7 mouse cellular contexts compared by ENCODE assay signal in the genomic region with DNA sequence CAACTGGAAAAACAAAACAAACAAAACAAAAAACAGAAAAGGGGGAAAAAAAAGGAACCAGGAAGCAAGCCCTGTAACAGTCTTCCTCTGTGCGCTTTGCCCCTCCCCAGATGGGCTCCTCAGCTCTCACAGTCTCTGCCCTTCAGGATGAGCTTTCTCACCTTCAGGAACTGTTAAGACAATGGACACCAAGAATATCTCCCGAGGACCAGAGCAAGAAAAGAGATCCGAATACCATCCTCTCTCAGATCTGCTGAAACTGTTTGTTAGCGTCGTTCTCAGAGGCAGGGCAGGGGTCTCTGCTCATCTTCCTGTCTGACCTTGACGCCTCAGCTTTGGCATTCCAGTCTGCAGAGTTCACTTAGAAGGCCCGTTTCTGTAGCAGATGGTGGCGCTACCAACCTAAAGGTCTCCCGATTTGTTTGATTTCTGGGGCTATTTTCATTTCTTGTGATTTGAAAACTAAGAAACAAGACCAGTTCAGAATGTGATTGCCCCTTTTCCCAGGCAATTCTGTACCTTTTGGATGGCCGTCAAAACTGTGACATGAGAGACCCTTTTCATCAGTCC. TPM values are rescaled to one million over a fixed set of nuclear protein-coding genes. Genes with fewer than 3 reads are reported as not detected.
DNase-seq lines count a peak whose midpoint lies in the region; ATAC-seq and TF ChIP-seq lines count a peak whose summit lies in the region.

No protein-coding gene starts in this region.

- no peaks in the 10 kb centered on the region for H3K27me3 ChIP-seq in lung, postnatal 0 days (replicated peaks; ENCODE audit: insufficient read depth, low read length)
- H3K27me3 ChIP-seq in forebrain, embryonic 11.5 days (ENCODE audit: control insufficient read depth, insufficient read depth, low read length): no peaks in the 10 kb centered on the region
- no peaks in the 10 kb centered on the region for H3K27me3 ChIP-seq in liver, embryonic 11.5 days (replicated peaks; ENCODE audit: control insufficient read depth, insufficient read depth, low read length)

- H3K4me3 ChIP-seq in lung, postnatal 0 days (ENCODE audit: low read depth, low read length): peak overlapping the region; percentile 81; the same call in 1 of the 2 replicates
- peak overlapping the region; percentile 74 for H3K4me3 ChIP-seq in forebrain, embryonic 11.5 days (ENCODE audit: low read depth, low read length)
- H3K4me3 ChIP-seq in liver, embryonic 11.5 days (ENCODE audit: low read depth, low read length): peak overlapping the region; percentile 87

- 0 out of 2 replicates have a peak, but pooled peaks cover 6% of the 10 kb centered on the region for H3K36me3 ChIP-seq in lung, postnatal 0 days (ENCODE audit: insufficient read depth, low read length)
- H3K36me3 ChIP-seq in forebrain, embryonic 11.5 days (ENCODE audit: control insufficient read depth, insufficient read depth, low read length): no peaks in the 10 kb centered on the region; the same call in 1 of the 2 replicates
- H3K36me3 ChIP-seq in liver, embryonic 11.5 days (ENCODE audit: control insufficient read depth, insufficient read depth, low read length): peaks cover 22% of the 10 kb centered on the region

- whole genome bisulfite sequencing in lung, postnatal 0 days: 42% methylated on average over 10 of the region's 10 CpGs
- WGBS in forebrain, embryonic 11.5 days: 83% methylated on average over 10 of the region's 10 CpGs
- WGBS in liver, embryonic 11.5 days: 51% methylated on average over 10 of the region's 10 CpGs

- TF ChIP-seq EP300 in lung, postnatal 0 days (IDR thresholded peaks at IDR 0.05): no peak

- no peak for TF ChIP-seq CTCF in lung, postnatal 0 days (IDR thresholded peaks at IDR 0.05)

- no peak for ATAC-seq in lung, postnatal 0 days
- no peak for ATAC-seq in forebrain, embryonic 11.5 days (replicated peaks; ENCODE audit: low FRiP score)
- no peak for ATAC-seq in liver, embryonic 11.5 days (replicated peaks; ENCODE audit: low FRiP score)

- H3K4me1 ChIP-seq in lung, postnatal 0 days (ENCODE audit: insufficient read depth, low read depth, low read length): peaks cover 19% of the 10 kb centered on the region; the same call in 1 of the 2 replicates
- H3K4me1 ChIP-seq in forebrain, embryonic 11.5 days (replicated peaks; ENCODE audit: control insufficient read depth, insufficient read depth, low read length): peaks cover 9% of the 10 kb centered on the region
- H3K4me1 ChIP-seq in liver, embryonic 11.5 days (replicated peaks; ENCODE audit: control insufficient read depth, insufficient read depth, low read length): peaks cover 19% of the 10 kb centered on the region

- no peaks in the 10 kb centered on the region for H3K9me3 ChIP-seq in lung, postnatal 0 days (ENCODE audit: low read length)
- H3K9me3 ChIP-seq in forebrain, embryonic 11.5 days (ENCODE audit: control insufficient read depth, low read length): no peaks in the 10 kb centered on the region
- H3K9me3 ChIP-seq in liver, embryonic 11.5 days (ENCODE audit: control insufficient read depth, low read length): no peaks in the 10 kb centered on the region

- H3K27ac ChIP-seq in lung, postnatal 0 days (ENCODE audit: low read length): peak overlapping the region; percentile 99
- H3K27ac ChIP-seq in forebrain, embryonic 11.5 days (ENCODE audit: low read depth, low read length): peak overlapping the region; percentile 97; the same call in 1 of the 2 replicates
- H3K27ac ChIP-seq in liver, embryonic 11.5 days (ENCODE audit: low read depth, low read length): peak overlapping the region; percentile 95; the same call in 1 of the 2 replicates

- peak overlapping the region; percentile 87 for H3K4me2 ChIP-seq in lung, postnatal 0 days (replicated peaks; ENCODE audit: low read depth, low read length)
- H3K4me2 ChIP-seq in forebrain, embryonic 11.5 days (ENCODE audit: low read depth, low read length, severe bottlenecking): peak overlapping the region; percentile 87
- H3K4me2 ChIP-seq in liver, embryonic 11.5 days: peak overlapping the region; percentile 95

- 0 out of 2 replicates have a peak overlapping the region, but pooled peaks have one; percentile 5 for H3K9ac ChIP-seq in lung, postnatal 0 days (replicated peaks; ENCODE audit: low read depth)
- H3K9ac ChIP-seq in forebrain, embryonic 11.5 days (ENCODE audit: low read length): peak overlapping the region; percentile 96
- H3K9ac ChIP-seq in liver, embryonic 11.5 days (ENCODE audit: low read depth, low read length): peak overlapping the region; percentile 96

- DNase-seq in lung, postnatal 0 days (ENCODE audit: low spot score): peak; percentile 27
- no peak for DNase-seq in lung, postnatal 36 days
- DNase-seq in forebrain, embryonic 11.5 days (ENCODE audit: low spot score): no peak
- no peak for DNase-seq in liver, embryonic 11.5 days (ENCODE audit: low spot score)
- DNase-seq in thymus, postnatal 25 days: peak; percentile 42
- no peak for DNase-seq in spleen, postnatal 14 days (ENCODE audit: low spot score in 2 of 2)
- DNase-seq in adrenal gland, postnatal 25 days: no peak

RNA-seq across cellular contexts. Expression of a gene that starts 1.1 kb away (rescaled TPM):
- polyA plus RNA-seq in lung, postnatal 0 days (2015; fragmentation: Nextera tagmentation; extraction: Ambion mirVana): 64.4 and 68.4 TPM in 2 replicates
- polyA plus RNA-seq in forebrain, embryonic 11.5 days (2014; fragmentation: Nextera tagmentation; extraction: Ambion mirVana): 230 and 253 TPM in 2 replicates
- polyA plus RNA-seq in liver, embryonic 11.5 days (2014; fragmentation: Nextera tagmentation; extraction: Ambion mirVana): 220 and 243 TPM in 2 replicates
- 55.3 and 58.9 TPM in 2 replicates for total RNA-seq in adrenal gland, postnatal 25 days (2021)

RNA-seq across cellular contexts. Expression of a gene that starts 9.3 kb away (rescaled TPM):
- 7.5 and 11.3 TPM in 2 replicates for polyA plus RNA-seq in lung, postnatal 0 days (2015; fragmentation: Nextera tagmentation; extraction: Ambion mirVana)
- 13.6 and 16.6 TPM in 2 replicates for polyA plus RNA-seq in forebrain, embryonic 11.5 days (2014; fragmentation: Nextera tagmentation; extraction: Ambion mirVana)
- polyA plus RNA-seq in liver, embryonic 11.5 days (2014; fragmentation: Nextera tagmentation; extraction: Ambion mirVana): 6.8 and 8.8 TPM in 2 replicates
- 16.3 and 27.0 TPM in 2 replicates for total RNA-seq in adrenal gland, postnatal 25 days (2021)

RNA-seq across cellular contexts. Expression of a gene that starts 9.9 kb away (rescaled TPM):
- 1.9 and 2.2 TPM in 2 replicates for polyA plus RNA-seq in lung, postnatal 0 days (2015; fragmentation: Nextera tagmentation; extraction: Ambion mirVana)
- 8.2 and 9.0 TPM in 2 replicates for polyA plus RNA-seq in forebrain, embryonic 11.5 days (2014; fragmentation: Nextera tagmentation; extraction: Ambion mirVana)
- 3.5 and 4.3 TPM in 2 replicates for polyA plus RNA-seq in liver, embryonic 11.5 days (2014; fragmentation: Nextera tagmentation; extraction: Ambion mirVana)
- total RNA-seq in adrenal gland, postnatal 25 days (2021): 7.3 and 11.8 TPM in 2 replicates

RNA-seq across cellular contexts. Expression of a gene that starts 48.4 kb away (rescaled TPM):
- 50.1 and 51.1 TPM in 2 replicates for polyA plus RNA-seq in lung, postnatal 0 days (2015; fragmentation: Nextera tagmentation; extraction: Ambion mirVana)
- 75.7 and 83.7 TPM in 2 replicates for polyA plus RNA-seq in forebrain, embryonic 11.5 days (2014; fragmentation: Nextera tagmentation; extraction: Ambion mirVana)
- polyA plus RNA-seq in liver, embryonic 11.5 days (2014; fragmentation: Nextera tagmentation; extraction: Ambion mirVana): 93.8 and 98.8 TPM in 2 replicates
- 39.3 and 42.4 TPM in 2 replicates for total RNA-seq in adrenal gland, postnatal 25 days (2021)

RNA-seq across cellular contexts. Expression of a gene that starts 48.6 kb away (rescaled TPM):
- polyA plus RNA-seq in lung, postnatal 0 days (2015; fragmentation: Nextera tagmentation; extraction: Ambion mirVana): 0.31 TPM in 1 of 2 replicates, not detected in the other
- polyA plus RNA-seq in forebrain, embryonic 11.5 days (2014; fragmentation: Nextera tagmentation; extraction: Ambion mirVana): 0.71 TPM in 1 of 2 replicates, not detected in the other
- polyA plus RNA-seq in liver, embryonic 11.5 days (2014; fragmentation: Nextera tagmentation; extraction: Ambion mirVana): 0.92 TPM in 1 of 2 replicates, not detected in the other
- 7.7 and 10.9 TPM in 2 replicates for total RNA-seq in adrenal gland, postnatal 25 days (2021)

Comparison
In these comparisons a context has a peak if more than half of its experiments do, and no peak if none do; other contexts are left out.
1. DNase-seq: peak in lung, postnatal 0 days (single experiment) and thymus, postnatal 25 days (single experiment); none in lung, postnatal 36 days (single experiment), forebrain, embryonic 11.5 days (single experiment), liver, embryonic 11.5 days (single experiment), spleen, postnatal 14 days (0 of 2) and adrenal gland, postnatal 25 days (single experiment).
2. H3K9ac ChIP-seq: peak in every context shown above with its lines; median percentile 96 in forebrain, embryonic 11.5 days; 96 in liver, embryonic 11.5 days; 5 in lung, postnatal 0 days.
3. Peak in every context shown above with its lines, with median percentiles within 50 percentile points of each other: H3K27ac ChIP-seq, H3K4me2 ChIP-seq and H3K4me3 ChIP-seq.